Comparison of ENCODE assay signal across 8 mouse cellular contexts in the genomic region with DNA sequence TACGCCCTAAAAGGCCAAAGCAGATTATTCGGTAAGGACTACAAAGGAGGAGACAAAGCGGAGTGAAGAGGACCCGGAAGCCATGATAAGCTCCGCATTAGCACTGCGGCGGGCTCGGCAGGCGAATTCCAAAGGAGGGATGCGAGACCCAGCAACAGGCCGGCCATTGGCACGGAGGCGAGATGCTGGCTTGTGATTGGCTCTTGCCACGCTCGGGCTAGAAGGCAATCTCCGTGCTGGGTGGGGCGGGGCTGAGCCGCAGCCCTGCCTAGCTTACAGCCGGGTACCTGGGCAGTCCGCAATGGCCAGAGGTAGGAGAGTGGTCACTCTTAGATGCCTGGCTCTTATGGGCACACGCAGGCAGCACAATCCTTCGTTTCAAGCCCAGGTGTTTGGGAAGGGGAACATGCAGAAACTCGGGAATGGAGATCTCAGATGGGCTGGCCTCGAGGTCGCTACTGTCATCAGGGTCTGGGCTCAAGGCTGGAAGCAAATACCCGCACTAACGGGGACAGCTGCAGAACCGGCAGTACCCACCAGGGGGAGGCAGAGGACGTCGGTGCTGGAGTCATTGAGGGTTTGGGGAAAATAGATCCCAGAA. TPM values are rescaled to one million over a fixed set of nuclear protein-coding genes. Genes with fewer than 3 reads are reported as not detected.
DNase-seq lines count a peak whose midpoint lies in the region; ATAC-seq and TF ChIP-seq lines count a peak whose summit lies in the region.

No protein-coding gene starts in this region.

- no peaks in the 10 kb centered on the region; the same call in 1 of the 2 replicates for H3K36me3 ChIP-seq in intestine, postnatal 0 days (ENCODE audit: control insufficient read depth, insufficient read depth)
- peaks cover 2% of the 10 kb centered on the region for H3K36me3 ChIP-seq in midbrain, embryonic 11.5 days (ENCODE audit: control insufficient read depth, insufficient read depth, low read length)

- H3K27me3 ChIP-seq in intestine, postnatal 0 days (replicated peaks; ENCODE audit: control insufficient read depth, insufficient read depth, low read length): no peaks in the 10 kb centered on the region
- H3K27me3 ChIP-seq in midbrain, embryonic 11.5 days (ENCODE audit: control insufficient read depth, insufficient read depth, low read length): no peaks in the 10 kb centered on the region

- no peaks in the 10 kb centered on the region for H3K4me1 ChIP-seq in intestine, postnatal 0 days (replicated peaks; ENCODE audit: control insufficient read depth, insufficient read depth, low read length)
- peaks cover 14% of the 10 kb centered on the region for H3K4me1 ChIP-seq in midbrain, embryonic 11.5 days (ENCODE audit: control insufficient read depth, insufficient read depth, low read length)

- peak; percentile 97 for TF ChIP-seq CTCF in intestine, postnatal 0 days (IDR thresholded peaks at IDR 0.05; ENCODE audit: low read depth)

- ATAC-seq in intestine, postnatal 0 days: peak; percentile 89
- ATAC-seq in midbrain, embryonic 11.5 days (ENCODE audit: low FRiP score): peak; percentile 98

- peak overlapping the region; percentile 31; the same call in 1 of the 2 replicates for H3K9ac ChIP-seq in intestine, postnatal 0 days (ENCODE audit: low read depth, low read length)
- peak overlapping the region; percentile 59 for H3K9ac ChIP-seq in midbrain, embryonic 11.5 days (ENCODE audit: low read length)

- H3K27ac ChIP-seq in intestine, postnatal 0 days (ENCODE audit: low read depth, low read length): no peak overlapping the region
- peak overlapping the region; percentile 70 for H3K27ac ChIP-seq in midbrain, embryonic 11.5 days (ENCODE audit: low read depth, low read length)

- peak overlapping the region; percentile 36 for H3K4me3 ChIP-seq in intestine, postnatal 0 days (ENCODE audit: low read depth, low read length)
- H3K4me3 ChIP-seq in midbrain, embryonic 11.5 days (ENCODE audit: low read depth, low read length): peak overlapping the region; percentile 31

- peak overlapping the region; percentile 75 for H3K4me2 ChIP-seq in intestine, postnatal 0 days (replicated peaks; ENCODE audit: low read depth)
- peak overlapping the region; percentile 64 for H3K4me2 ChIP-seq in midbrain, embryonic 11.5 days

- under 1% methylated on average over 30 of the region's 30 CpGs for WGBS in intestine, postnatal 0 days
- under 1% methylated on average over 30 of the region's 30 CpGs for WGBS in midbrain, embryonic 11.5 days

- no peaks in the 10 kb centered on the region for H3K9me3 ChIP-seq in intestine, postnatal 0 days (ENCODE audit: control insufficient read depth)
- no peaks in the 10 kb centered on the region for H3K9me3 ChIP-seq in midbrain, embryonic 11.5 days (ENCODE audit: control insufficient read depth, low read length)

- DNase-seq in adrenal gland, adult 8-10 months: peak; percentile 92
- DNase-seq in embryo, embryonic 11.5 days (ENCODE audit: low read depth, low spot score): peak; percentile 85
- peak; percentile 79 to 84 for DNase-seq in gastrocnemius, postnatal 4 days (ENCODE audit: low spot score in 2 of 2)
- peak; percentile 93 for DNase-seq in left cerebral cortex, postnatal 36 days (ENCODE audit: low spot score in 2 of 2)
- peak; percentile 100 for DNase-seq in midbrain, embryonic 11.5 days (ENCODE audit: low spot score, missing footprints)
- DNase-seq in right cerebral cortex, postnatal 4 days: peak; percentile 91
- DNase-seq in yolk sac, embryonic 10.5 days (ENCODE audit: low spot score): peak; percentile 90

- intact Hi-C loops in left cerebral cortex, postnatal 36 days (cut with DNase I): loop anchor here (1.0 to 2.0 kb wide), 2 partner anchors 31 to 59 kb away; partner anchors contain the start of gene Ywhag

RNA-seq across cellular contexts. Expression of gene Hspb1, which starts 15.9 kb away (rescaled TPM):
- total RNA-seq in adrenal gland, adult 8-10 months (2022): 100 to 1,000 TPM; 113 to 288 (median 256) TPM
- total RNA-seq in gastrocnemius, postnatal 4 days (2021): 100 to 1,000 TPM; 499 to 513 TPM
- polyA plus RNA-seq in intestine, postnatal 0 days (2015; fragmentation: Nextera tagmentation; extraction: Ambion mirVana): 107 and 120 TPM in 2 replicates
- 10 to 100 TPM; 11.6 to 24.2 TPM for total RNA-seq in left cerebral cortex, postnatal 36 days (2021)
- polyA plus RNA-seq in midbrain, embryonic 11.5 days (2014; fragmentation: Nextera tagmentation; extraction: Ambion mirVana): 8.7 and 9.9 TPM in 2 replicates

RNA-seq across cellular contexts. Expression of gene Ywhag, which starts 30.8 kb away (rescaled TPM):
- 100 to 1,000 TPM; 434 to 601 (median 481) TPM for total RNA-seq in adrenal gland, adult 8-10 months (2022)
- total RNA-seq in gastrocnemius, postnatal 4 days (2021): 100 to 1,000 TPM; 340 to 349 TPM
- polyA plus RNA-seq in intestine, postnatal 0 days (2015; fragmentation: Nextera tagmentation; extraction: Ambion mirVana): 57.1 and 61.8 TPM in 2 replicates
- 1,000 to 10,000 TPM; 1,175 to 1,315 TPM for total RNA-seq in left cerebral cortex, postnatal 36 days (2021)
- 182 and 188 TPM in 2 replicates for polyA plus RNA-seq in midbrain, embryonic 11.5 days (2014; fragmentation: Nextera tagmentation; extraction: Ambion mirVana)

Comparison
In these comparisons a context has a peak if more than half of its experiments do, and no peak if none do; other contexts are left out.
1. RNA of gene Hspb1, which starts 15.9 kb away (total RNA-seq): 499 to 513 TPM in gastrocnemius, postnatal 4 days and 113 to 288 TPM in adrenal gland, adult 8-10 months; 11.6 to 24.2 TPM in left cerebral cortex, postnatal 36 days; every median in the first group is over 4 times any median in the second.
2. Peak in every context shown above with its lines, with median percentiles within 50 percentile points of each other: DNase-seq.